Mouse (Mus musculus) lung, embryonic 15.5 days (tissue): ENCODE results near the gene Maff. TPM values are rescaled to one million over a fixed set of nuclear protein-coding genes. Genes with fewer than 3 reads are reported as not detected.

ENCODE experiments used
- ATAC-seq: fragments of 200-750 bp; cut with Nextera tagmentation; 2 replicates; pipeline ENCODE4 v1.8.0; 2017; ENCODE audit warnings: moderate number of reproducible peaks, borderline replicate concordance; ENCODE audit not compliant: low FRiP score, low TSS enrichment; ENCODE audit errors: extremely low read depth
- H3K27ac ChIP-seq: fragments of 300-500 bp; sonication (generic); 2 replicates; pipeline ENCODE4 v1.5.1; 2015; ENCODE audit warnings: moderate library complexity, mild to moderate bottlenecking, inconsistent platforms
- H3K27me3 ChIP-seq: fragments of 300-500 bp; sonication (generic); 2 replicates; pipeline ENCODE4 v1.6.1; 2015; ENCODE audit warnings: inconsistent platforms
- H3K36me3 ChIP-seq: fragments of 300-500 bp; sonication (generic); 2 replicates; pipeline ENCODE4 v1.6.1; 2015; ENCODE audit warnings: inconsistent platforms
- H3K4me1 ChIP-seq: fragments of 300-500 bp; sonication (generic); 2 replicates; pipeline ENCODE4 v1.6.1; 2015; ENCODE audit warnings: inconsistent platforms
- H3K4me2 ChIP-seq: fragments of 300-500 bp; sonication (generic); 2 replicates; pipeline ENCODE4 v1.6.1; 2015; ENCODE audit warnings: inconsistent platforms, mild to moderate bottlenecking, moderate library complexity
- H3K4me3 ChIP-seq: fragments of 300-500 bp; sonication (generic); 2 replicates; pipeline ENCODE4 v1.5.1; 2015; ENCODE audit warnings: mild to moderate bottlenecking, inconsistent platforms
- H3K9ac ChIP-seq: fragments of 300-500 bp; sonication (generic); 2 replicates; pipeline ENCODE4 v1.6.1; 2015; ENCODE audit warnings: inconsistent platforms
- H3K9me3 ChIP-seq: fragments of 300-500 bp; sonication (generic); 2 replicates; pipeline ENCODE4 v1.6.1; 2016; ENCODE audit warnings: inconsistent platforms
- WGBS: fragments of 180-500 bp; shearing (Covaris S2); methylation state at CpG from one replicate; pipeline ENCODE4 v1.1.7; 2015; 5-methylcytosine and 5-hydroxymethylcytosine counted together
- polyA plus RNA-seq: library from polyadenylated mRNA; unstranded; fragments of >200 nt; fragmentation: Nextera tagmentation; extraction: Ambion mirVana; gene quantifications from 2 replicates; pipeline ENCODE4 v1.2.1, GENCODE M21; 2015

The Maff gene
- polyA plus RNA-seq, 1 experiment from 2014 or later = 4.8 TPM

- peaks cover 62% of the 10 kb centered on the region for H3K4me1 ChIP-seq
- WGBS = 81% methylated on average over 5 of the region's 5 CpGs
- H3K27ac ChIP-seq = no peak overlapping the region
- H3K9me3 ChIP-seq = no peaks in the 10 kb centered on the region
- no peak overlapping the region for H3K4me3 ChIP-seq
- no peak for ATAC-seq
- H3K27me3 ChIP-seq = no peaks in the 10 kb centered on the region
- H3K9ac ChIP-seq = no peak overlapping the region
- no peak overlapping the region for H3K4me2 ChIP-seq
- no peaks in the 10 kb centered on the region for H3K36me3 ChIP-seq
Observed at GRCm38 (mm10) chr15:79353690-79354305, 7.4 kb downstream of the Maff start.

GRCm38 (mm10) chr15:79354619-79355018 lies 8.2 kb downstream of the Maff start:
- no peak for ATAC-seq
- Histone ChIP-seq H3K9me3 (no peaks in the 10 kb centered on the region), H3K4me1 (peaks cover 62% of the 10 kb centered on the region), H3K9ac (no peak overlapping the region), H3K36me3 (no peaks in the 10 kb centered on the region), H3K4me3 (no peak overlapping the region), H3K27ac (no peak overlapping the region), H3K4me2 (no peak overlapping the region), H3K27me3 (no peaks in the 10 kb centered on the region)
- 70% methylated on average over 4 of the region's 4 CpGs for WGBS

GRCm38 (mm10) chr15:79356481-79356880 lies 10.1 kb downstream of the Maff start:
- peaks cover 67% of the 10 kb centered on the region for H3K4me1 ChIP-seq
- H3K4me3 ChIP-seq = peak overlapping the region; percentile 49
- WGBS = 74% methylated on average over 8 of the region's 8 CpGs
- H3K9ac ChIP-seq = peak overlapping the region; percentile 49; the same call in 1 of the 2 replicates
- no peak for ATAC-seq
- no peaks in the 10 kb centered on the region for H3K36me3 ChIP-seq
- H3K27me3 ChIP-seq = no peaks in the 10 kb centered on the region
- H3K4me2 ChIP-seq = peak overlapping the region; percentile 87
- no peak overlapping the region; the same call in 1 of the 2 replicates for H3K27ac ChIP-seq
- no peaks in the 10 kb centered on the region for H3K9me3 ChIP-seq

GRCm38 (mm10) chr15:79357036-79357911 lies 10.9 kb downstream of the Maff start:
- Histone ChIP-seq H3K4me1 (peaks cover 64% of the 10 kb centered on the region), H3K9ac (peak overlapping the region; percentile 49), H3K4me3 (peak overlapping the region; percentile 49), H3K27ac (peak overlapping the region; percentile 93), H3K27me3 (no peaks in the 10 kb centered on the region), H3K36me3 (peaks cover under 1% of the 10 kb centered on the region; the same call in 1 of the 2 replicates), H3K9me3 (no peaks in the 10 kb centered on the region), H3K4me2 (peak overlapping the region; percentile 87)
- under 1% methylated on average over 77 of the region's 77 CpGs for WGBS
- peak; percentile 85 for ATAC-seq

GRCm38 (mm10) chr15:79357974-79358690 lies 11.7 kb downstream of the Maff start:
- Histone ChIP-seq H3K27ac (peak overlapping the region; percentile 93), H3K9ac (no peak overlapping the region), H3K36me3 (peaks cover 7% of the 10 kb centered on the region), H3K4me3 (peak overlapping the region; percentile 49), H3K27me3 (no peaks in the 10 kb centered on the region), H3K4me2 (peak overlapping the region; percentile 87), H3K9me3 (no peaks in the 10 kb centered on the region), H3K4me1 (peaks cover 56% of the 10 kb centered on the region)
- 21% methylated on average over 12 of the region's 12 CpGs for WGBS
- peak; percentile 7; the same call in 1 of the 2 replicates for ATAC-seq

GRCm38 (mm10) chr15:79359954-79360353 lies 13.5 kb downstream of the Maff start:
- no peaks in the 10 kb centered on the region for H3K9me3 ChIP-seq
- peak; percentile 27; the same call in 1 of the 2 replicates for ATAC-seq
- 3% methylated on average over 6 of the region's 6 CpGs for WGBS

GRCm38 (mm10) chr15:79360371-79360770 lies 13.9 kb downstream of the Maff start:
- Histone ChIP-seq H3K27ac (peak overlapping the region; percentile 81), H3K27me3 (no peaks in the 10 kb centered on the region), H3K4me2 (no peak overlapping the region), H3K9me3 (no peaks in the 10 kb centered on the region), H3K36me3 (peaks cover 28% of the 10 kb centered on the region), H3K4me1 (peaks cover 56% of the 10 kb centered on the region), H3K9ac (no peak overlapping the region), H3K4me3 (no peak overlapping the region)
- ATAC-seq = no peak
- 15% methylated on average over 7 of the region's 7 CpGs for WGBS

More at GRCm38 (mm10) chr15:79359954-79360353, 13.5 kb downstream of the Maff start:
- H3K4me2 ChIP-seq = peak overlapping the region; percentile 1; the same call in 1 of the 2 replicates
- H3K27ac ChIP-seq = peak overlapping the region; percentile 81
- H3K27me3 ChIP-seq = no peaks in the 10 kb centered on the region
- no peak overlapping the region for H3K4me3 ChIP-seq
- H3K36me3 ChIP-seq = peaks cover 24% of the 10 kb centered on the region
- H3K9ac ChIP-seq = no peak overlapping the region
- H3K4me1 ChIP-seq = peaks cover 56% of the 10 kb centered on the region

- Histone ChIP-seq H3K9ac (no peak overlapping the region), H3K27ac (peak overlapping the region; percentile 81), H3K4me3 (no peak overlapping the region), H3K4me2 (no peak overlapping the region), H3K4me1 (peaks cover 56% of the 10 kb centered on the region), H3K9me3 (no peaks in the 10 kb centered on the region), H3K27me3 (no peaks in the 10 kb centered on the region), H3K36me3 (peaks cover 35% of the 10 kb centered on the region)
- no peak for ATAC-seq
- WGBS = 29% methylated on average over 4 of the region's 4 CpGs
Observed at GRCm38 (mm10) chr15:79361023-79361422, 14.6 kb downstream of the Maff start.

- ATAC-seq = no peak
- Histone ChIP-seq H3K9me3 (no peaks in the 10 kb centered on the region), H3K4me1 (peaks cover 47% of the 10 kb centered on the region), H3K4me3 (no peak overlapping the region), H3K9ac (no peak overlapping the region), H3K36me3 (peaks cover 45% of the 10 kb centered on the region), H3K4me2 (no peak overlapping the region), H3K27me3 (no peaks in the 10 kb centered on the region), H3K27ac (no peak overlapping the region)
- WGBS = 69% methylated on average over 6 of the region's 6 CpGs
Observed at GRCm38 (mm10) chr15:79364120-79364519, 17.7 kb downstream of the Maff start.

GRCm38 (mm10) chr15:79365068-79365467 lies 18.6 kb downstream of the Maff start:
- H3K9ac ChIP-seq = no peak overlapping the region
- ATAC-seq = no peak
- no peak overlapping the region for H3K27ac ChIP-seq
- H3K36me3 ChIP-seq = peaks cover 48% of the 10 kb centered on the region
- no peak overlapping the region for H3K4me3 ChIP-seq
- H3K4me1 ChIP-seq = peaks cover 47% of the 10 kb centered on the region
- no peaks in the 10 kb centered on the region for H3K9me3 ChIP-seq
- H3K4me2 ChIP-seq = no peak overlapping the region
- WGBS = 97% methylated on average over 12 of the region's 12 CpGs
- no peaks in the 10 kb centered on the region for H3K27me3 ChIP-seq

GRCm38 (mm10) chr15:79366402-79366801 lies 20.0 kb downstream of the Maff start:
- Histone ChIP-seq H3K36me3 (peaks cover 51% of the 10 kb centered on the region), H3K4me2 (no peak overlapping the region), H3K9me3 (no peaks in the 10 kb centered on the region), H3K27me3 (no peaks in the 10 kb centered on the region), H3K27ac (no peak overlapping the region), H3K4me1 (peaks cover 37% of the 10 kb centered on the region), H3K4me3 (no peak overlapping the region), H3K9ac (no peak overlapping the region)
- 91% methylated on average over 5 of the region's 5 CpGs for WGBS
- ATAC-seq = no peak
